Comparison of ENCODE assay signal across 10 mouse cellular contexts in genomic region chrX:57324891-57325290, GRCm38 (mm10). TPM values are rescaled to one million over a fixed set of nuclear protein-coding genes. Genes with fewer than 3 reads are reported as not detected.
DNase-seq lines count a peak whose midpoint lies in the region.
"Had no signal": no experiment of that assay in that cellular context is flagged by ENCODE, and none has a peak within 500 bp of the region (broad histone marks: within the 10 kb centered on the region; RNA-seq: fewer than 3 reads in every experiment).

No protein-coding gene starts in this region.

- no peak overlapping the region for H3K4me3 ChIP-seq in heart, embryonic 10.5 days
- 0 out of 2 replicates have a peak overlapping the region, but pooled peaks have one; percentile 7 for H3K4me3 ChIP-seq in brown adipose tissue, adult 24 weeks (ENCODE audit: insufficient read depth, low read depth, low read length)
- H3K4me3 ChIP-seq in limb, embryonic 10.5 days: no peak overlapping the region
- no peak overlapping the region for H3K4me3 ChIP-seq in hindbrain, embryonic 10.5 days

- H3K9me3 ChIP-seq in heart, embryonic 10.5 days: no peaks in the 10 kb centered on the region
- no peaks in the 10 kb centered on the region for H3K9me3 ChIP-seq in limb, embryonic 10.5 days (replicated peaks)
- H3K9me3 ChIP-seq in hindbrain, embryonic 10.5 days: no peaks in the 10 kb centered on the region
- H3K9me3 ChIP-seq: liver, embryonic 13.5 days had no signal

- H3K27ac ChIP-seq in heart, embryonic 10.5 days: no peak overlapping the region
- peak overlapping the region; percentile 60 for H3K27ac ChIP-seq in brown adipose tissue, adult 24 weeks (replicated peaks; ENCODE audit: low read depth, low read length)
- no peak overlapping the region for H3K27ac ChIP-seq in limb, embryonic 10.5 days
- no peak overlapping the region for H3K27ac ChIP-seq in hindbrain, embryonic 10.5 days
- H3K27ac ChIP-seq: liver, embryonic 13.5 days had no signal

- DNase-seq in heart, adult 18-20 months: peak; percentile 48 to 55
- no peak for DNase-seq in heart, embryonic 10.5 days (ENCODE audit: low spot score)
- peak; percentile 7 for DNase-seq in MN1 (ENCODE audit: low spot score)
- DNase-seq in limb, embryonic 10.5 days (ENCODE audit: low spot score): peak; percentile 28
- DNase-seq in right cerebral cortex, postnatal 25 days: no peak
- no peak for DNase-seq in natural killer cell, adult 2 months (ENCODE audit: low spot score in 2 of 2)
- DNase-seq in hindbrain, embryonic 10.5 days (ENCODE audit: low spot score): no peak
- DNase-seq: liver, embryonic 13.5 days; midbrain, embryonic 14.5 days had no signal

- 0 out of 2 replicates have a peak, but pooled peaks cover 8% of the 10 kb centered on the region for H3K27me3 ChIP-seq in heart, embryonic 10.5 days (ENCODE audit: insufficient read depth, poor library complexity, severe bottlenecking)
- peaks cover 39% of the 10 kb centered on the region for H3K27me3 ChIP-seq in limb, embryonic 10.5 days (ENCODE audit: low read depth, poor library complexity, severe bottlenecking)
- peaks cover 10% of the 10 kb centered on the region for H3K27me3 ChIP-seq in hindbrain, embryonic 10.5 days (ENCODE audit: insufficient read depth, poor library complexity, severe bottlenecking)
- H3K27me3 ChIP-seq: liver, embryonic 13.5 days had no signal

- WGBS in heart, embryonic 10.5 days: 59% methylated on average over 6 of the region's 6 CpGs
- 75% methylated on average over 6 of the region's 6 CpGs for WGBS in limb, embryonic 10.5 days
- whole genome bisulfite sequencing in hindbrain, embryonic 10.5 days: 78% methylated on average over 6 of the region's 6 CpGs

- no peaks in the 10 kb centered on the region for H3K4me1 ChIP-seq in heart, embryonic 10.5 days
- no peaks in the 10 kb centered on the region; the same call in 1 of the 2 replicates for H3K4me1 ChIP-seq in brown adipose tissue, adult 24 weeks (ENCODE audit: control insufficient read depth, insufficient read depth, insufficient read length, low read length)
- no peaks in the 10 kb centered on the region for H3K4me1 ChIP-seq in limb, embryonic 10.5 days
- H3K4me1 ChIP-seq in hindbrain, embryonic 10.5 days (replicated peaks): no peaks in the 10 kb centered on the region; the same call in 1 of the 2 replicates

- H3K36me3 ChIP-seq in heart, embryonic 10.5 days: no peaks in the 10 kb centered on the region
- no peaks in the 10 kb centered on the region for H3K36me3 ChIP-seq in limb, embryonic 10.5 days
- H3K36me3 ChIP-seq in hindbrain, embryonic 10.5 days: no peaks in the 10 kb centered on the region
- H3K36me3 ChIP-seq: liver, embryonic 13.5 days had no signal

RNA-seq across cellular contexts. Expression of gene Arhgef6, which starts 13.6 kb away (rescaled TPM):
- total RNA-seq in heart, adult 18-20 months (2021): 10 to 100 TPM; 52.4 to 63.8 TPM
- polyA plus RNA-seq in heart, embryonic 10.5 days (2016; fragmentation: Nextera tagmentation; extraction: Ambion mirVana): 10.7 and 18.9 TPM in 2 replicates
- polyA plus RNA-seq in brown adipose tissue, adult 24 weeks (2012; ENCODE audit: insufficient read depth, insufficient read length, missing spikeins): 15.1 and 22.8 TPM in 2 replicates
- polyA plus RNA-seq in limb, embryonic 10.5 days (2016; fragmentation: Nextera tagmentation; extraction: Ambion mirVana): 0.88 and 1.8 TPM in 2 replicates
- 4.1 and 4.2 TPM in 2 replicates for polyA plus RNA-seq in hindbrain, embryonic 10.5 days (2016; fragmentation: Nextera tagmentation; extraction: Ambion mirVana)

Comparison
In these comparisons a context has a peak if more than half of its experiments do, and no peak if none do; other contexts are left out.
1. DNase-seq: peak in heart, adult 18-20 months (2 of 2), MN1 (single experiment) and limb, embryonic 10.5 days (single experiment); none in heart, embryonic 10.5 days (single experiment), right cerebral cortex, postnatal 25 days (single experiment), natural killer cell, adult 2 months (0 of 2) and hindbrain, embryonic 10.5 days (single experiment).